Comparison of ENCODE assay signal across 9 mouse cellular contexts in genomic region chr2:49744251-49745093, GRCm38 (mm10). TPM values are rescaled to one million over a fixed set of nuclear protein-coding genes. Genes with fewer than 3 reads are reported as not detected.
A peak's percentile ranks its signal among the peaks of the same experiment; 100 is the strongest.
DNase-seq lines count a peak whose midpoint lies in the region; ATAC-seq and TF ChIP-seq lines count a peak whose summit lies in the region.
"Had no signal": no experiment of that assay in that cellular context is flagged by ENCODE, and none has a peak within 500 bp of the region (broad histone marks: within the 10 kb centered on the region; RNA-seq: fewer than 3 reads in every experiment).

No protein-coding gene starts in this region.

- 46% methylated on average over 11 of the region's 11 CpGs for WGBS in neural tube, embryonic 11.5 days
- WGBS in hindbrain, postnatal 0 days: 54% methylated on average over 11 of the region's 11 CpGs
- 44% methylated on average over 11 of the region's 11 CpGs for WGBS in stomach, embryonic 16.5 days

- no peak overlapping the region for H3K4me3 ChIP-seq in neural tube, embryonic 11.5 days (ENCODE audit: low read depth, low read length)
- no peak overlapping the region for H3K4me3 ChIP-seq in hindbrain, postnatal 0 days (ENCODE audit: low read length)
- H3K4me3 ChIP-seq in stomach, embryonic 16.5 days (replicated peaks; ENCODE audit: low read length): peak overlapping the region; percentile 2; the same call in 1 of the 2 replicates

- H3K36me3 ChIP-seq in neural tube, embryonic 11.5 days (ENCODE audit: control insufficient read depth, insufficient read depth, low read length): peaks cover 2% of the 10 kb centered on the region
- H3K36me3 ChIP-seq in hindbrain, postnatal 0 days (ENCODE audit: insufficient read depth, low read length): peaks cover 25% of the 10 kb centered on the region
- no peaks in the 10 kb centered on the region for H3K36me3 ChIP-seq in stomach, embryonic 16.5 days (ENCODE audit: control insufficient read depth, insufficient read depth, low read length)
- H3K36me3 ChIP-seq: G1E had no signal

- no peak overlapping the region for H3K9ac ChIP-seq in neural tube, embryonic 11.5 days (ENCODE audit: low read length)
- H3K9ac ChIP-seq in hindbrain, postnatal 0 days (replicated peaks; ENCODE audit: low read length): no peak overlapping the region
- no peak overlapping the region for H3K9ac ChIP-seq in stomach, embryonic 16.5 days (ENCODE audit: low read length)

- no peak overlapping the region for H3K27ac ChIP-seq in neural tube, embryonic 11.5 days (ENCODE audit: low read depth, low read length)
- H3K27ac ChIP-seq in hindbrain, postnatal 0 days: peak overlapping the region; percentile 38; the same call in 1 of the 2 replicates
- H3K27ac ChIP-seq in stomach, embryonic 16.5 days (ENCODE audit: low read length): peak overlapping the region; percentile 21

- H3K9me3 ChIP-seq in neural tube, embryonic 11.5 days (ENCODE audit: control insufficient read depth, low read length): no peaks in the 10 kb centered on the region
- no peaks in the 10 kb centered on the region for H3K9me3 ChIP-seq in hindbrain, postnatal 0 days (ENCODE audit: low read length)
- H3K9me3 ChIP-seq in stomach, embryonic 16.5 days (replicated peaks; ENCODE audit: control insufficient read depth, low read length): no peaks in the 10 kb centered on the region
- H3K9me3 ChIP-seq: G1E had no signal

- H3K4me2 ChIP-seq in neural tube, embryonic 11.5 days (ENCODE audit: low read depth): no peak overlapping the region
- H3K4me2 ChIP-seq in hindbrain, postnatal 0 days (ENCODE audit: low read depth, low read length): no peak overlapping the region
- H3K4me2 ChIP-seq in stomach, embryonic 16.5 days (ENCODE audit: low read depth, low read length): peak overlapping the region; percentile 14; the same call in 1 of the 2 replicates

- DNase-seq in gastrocnemius, adult 18-20 months (ENCODE audit: low spot score): peak; percentile 30
- no peak for DNase-seq in gastrocnemius, postnatal 4 days (ENCODE audit: low spot score in 2 of 2)
- DNase-seq in neural tube, embryonic 11.5 days (ENCODE audit: low spot score): no peak
- no peak for DNase-seq in neural tube, embryonic 10.5 days (ENCODE audit: extremely low spot score, low spot score)
- no peak for DNase-seq in hindbrain, postnatal 0 days (ENCODE audit: low spot score)
- DNase-seq in cerebellum, postnatal 10 days: no peak
- DNase-seq in cerebellum, postnatal 4 days (ENCODE audit: low spot score in 2 of 2): no peak

- peaks cover 10% of the 10 kb centered on the region for H3K4me1 ChIP-seq in neural tube, embryonic 11.5 days (ENCODE audit: control insufficient read depth, insufficient read depth, low read length)
- H3K4me1 ChIP-seq in hindbrain, postnatal 0 days (ENCODE audit: insufficient read depth, low read length): peaks cover 5% of the 10 kb centered on the region; the same call in 1 of the 2 replicates
- H3K4me1 ChIP-seq in stomach, embryonic 16.5 days (ENCODE audit: control insufficient read depth, insufficient read depth, low read length): peaks cover 25% of the 10 kb centered on the region

- no peaks in the 10 kb centered on the region for H3K27me3 ChIP-seq in neural tube, embryonic 11.5 days (ENCODE audit: control insufficient read depth, insufficient read depth, low read length)
- H3K27me3 ChIP-seq in hindbrain, postnatal 0 days (ENCODE audit: insufficient read depth, low read length): no peaks in the 10 kb centered on the region
- H3K27me3 ChIP-seq in stomach, embryonic 16.5 days (ENCODE audit: control insufficient read depth, insufficient read depth, low read length): no peaks in the 10 kb centered on the region

- TF ChIP-seq CTCF in hindbrain, postnatal 0 days (IDR thresholded peaks at IDR 0.05; ENCODE audit: low read depth): no peak

- ATAC-seq in neural tube, embryonic 11.5 days (ENCODE audit: insufficient read depth, low FRiP score, low TSS enrichment): 0 out of 2 replicates have a peak, but pooled peaks have one; percentile 28
- ATAC-seq in hindbrain, postnatal 0 days: no peak
- ATAC-seq in stomach, embryonic 16.5 days (ENCODE audit: insufficient read depth, low FRiP score): peak; percentile 58; the same call in 1 of the 2 replicates

RNA-seq across cellular contexts. Expression of gene Lypd6b, which starts 43.0 kb away (rescaled TPM):
- not detected for total RNA-seq in gastrocnemius, adult 18-20 months (2021)
- total RNA-seq in gastrocnemius, postnatal 4 days (2021): not detected
- polyA plus RNA-seq in neural tube, embryonic 11.5 days (2014; fragmentation: Nextera tagmentation; extraction: Ambion mirVana): 1.3 and 1.9 TPM in 2 replicates
- total RNA-seq in hindbrain, postnatal 0 days (2014; rRNA removed): 13.9 and 16.2 TPM in 2 replicates
- 17.4 and 21.8 TPM in 2 replicates for polyA plus RNA-seq in hindbrain, postnatal 0 days (2015; fragmentation: Nextera tagmentation; extraction: Ambion mirVana)
- polyA plus RNA-seq in stomach, embryonic 16.5 days (2015; fragmentation: Nextera tagmentation; extraction: Ambion mirVana): 20.8 and 26.4 TPM in 2 replicates
- polyA plus RNA-seq: G1E had no signal

Comparison
In these comparisons a context has a peak if more than half of its experiments do, and no peak if none do; other contexts are left out.
1. RNA of gene Lypd6b, which starts 43.0 kb away (total RNA-seq): 13.9 to 16.2 TPM in hindbrain, postnatal 0 days; not detected in gastrocnemius, postnatal 4 days and not detected in gastrocnemius, adult 18-20 months; every median in the first group is over 10 times any median in the second.